Mouse (Mus musculus) forebrain, embryonic 16.5 days (tissue): ENCODE data around the gene Npnt. TPM values are rescaled to one million over a fixed set of nuclear protein-coding genes. Genes with fewer than 3 reads are reported as not detected.

Source experiments
- ATAC-seq: fragments of 200-750 bp; cut with Nextera tagmentation; 2 replicates; pipeline ENCODE4 v1.8.0; 2017; ENCODE audit warnings: mild to moderate bottlenecking, moderate library complexity
- H3K27ac ChIP-seq: fragments of 300-500 bp; sonication (generic); 2 replicates; pipeline ENCODE4 v1.5.1; 2014; ENCODE audit warnings: low read length, control low read depth
- H3K27me3 ChIP-seq: fragments of 300-500 bp; sonication (generic); replicated peaks from 2 replicates; pipeline ENCODE4 v1.6.1; 2014; ENCODE audit warnings: low read length; ENCODE audit not compliant: control insufficient read depth, insufficient read depth
- H3K36me3 ChIP-seq: fragments of 300-500 bp; sonication (generic); 2 replicates; pipeline ENCODE4 v1.6.1; 2014; ENCODE audit not compliant: control insufficient read depth, insufficient read depth
- H3K4me1 ChIP-seq: fragments of 300-500 bp; sonication (generic); replicated peaks from 2 replicates; pipeline ENCODE4 v1.6.1; 2014; ENCODE audit warnings: low read length; ENCODE audit not compliant: control insufficient read depth, insufficient read depth
- H3K4me2 ChIP-seq: fragments of 300-500 bp; sonication (generic); 2 replicates; pipeline ENCODE4 v1.6.1; 2014; ENCODE audit warnings: mild to moderate bottlenecking, low read length, control low read depth
- H3K4me3 ChIP-seq: fragments of 300-500 bp; sonication (generic); replicated peaks from 2 replicates; pipeline ENCODE4 v1.5.1; 2014; ENCODE audit warnings: mild to moderate bottlenecking, low read length, control low read depth
- H3K9ac ChIP-seq: fragments of 300-500 bp; sonication (generic); replicated peaks from 2 replicates; pipeline ENCODE4 v1.6.1; 2014; ENCODE audit warnings: low read depth, low read length, control low read depth
- H3K9me3 ChIP-seq: fragments of 300-500 bp; sonication (generic); 2 replicates; pipeline ENCODE4 v1.6.1; 2016; ENCODE audit warnings: low read length; ENCODE audit not compliant: control insufficient read depth
- WGBS: fragments of 180-500 bp; shearing (Covaris S2); extraction: QIAGEN DNeasy Blood & Tissue Kit; methylation state at CpG from one replicate; pipeline ENCODE4 v1.1.7; 2014; 5-methylcytosine and 5-hydroxymethylcytosine counted together
- polyA plus RNA-seq: library from polyadenylated mRNA; unstranded; fragments of >200 nt; fragmentation: Nextera tagmentation; extraction: Ambion mirVana; gene quantifications from 2 replicates; pipeline ENCODE4 v1.2.1, GENCODE M21; 2015

The Npnt gene
- polyA plus RNA-seq, 1 experiment from 2014 or later, result 6.3 TPM

DNA sequence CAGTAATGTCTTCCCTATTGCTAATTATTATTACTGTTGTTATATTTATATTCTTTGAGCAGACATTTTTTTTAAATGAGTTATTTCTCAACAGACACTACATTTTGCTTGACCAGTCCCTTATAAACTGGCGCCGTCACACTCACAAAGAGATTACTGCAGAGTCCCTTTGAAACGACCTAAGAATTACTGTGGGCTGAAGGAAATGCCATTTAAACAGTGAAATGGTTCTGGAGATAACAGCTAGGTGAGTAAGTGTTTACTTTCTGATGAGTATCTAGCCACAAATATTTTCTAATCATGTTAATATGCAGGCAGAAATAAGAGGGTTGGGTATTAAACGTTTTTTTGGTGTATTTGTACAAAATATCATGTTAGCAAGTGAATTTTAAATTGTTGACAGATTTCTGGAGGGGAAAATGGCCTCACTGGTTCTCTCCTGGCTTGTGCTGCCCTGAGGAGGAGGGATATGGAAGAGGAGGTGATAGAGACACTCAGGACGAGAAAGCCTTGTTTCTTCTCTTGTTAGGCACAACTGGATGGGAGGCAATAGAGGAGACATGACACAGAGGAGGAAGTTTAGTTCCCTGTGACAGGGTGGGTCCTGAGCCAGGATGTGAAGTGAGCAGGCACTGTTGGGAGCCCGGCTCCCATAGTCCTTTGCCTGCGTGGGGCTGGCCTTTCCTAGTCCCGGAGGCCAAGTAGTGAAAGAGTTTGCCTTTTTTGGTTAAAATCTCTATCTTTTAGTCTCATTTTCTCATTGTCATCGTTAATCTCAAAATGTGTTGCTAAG lies 14.8 kb upstream of the Npnt start:
- Histone ChIP-seq H3K9ac (no peak overlapping the region), H3K36me3 (no peaks in the 10 kb centered on the region), H3K4me2 (no peak overlapping the region), H3K27ac (no peak overlapping the region), H3K4me3 (no peak overlapping the region), H3K9me3 (no peaks in the 10 kb centered on the region), H3K4me1 (no peaks in the 10 kb centered on the region), H3K27me3 (no peaks in the 10 kb centered on the region)
- no peak for ATAC-seq
- WGBS, result 75% methylated on average over 9 of the region's 9 CpGs

DNA sequence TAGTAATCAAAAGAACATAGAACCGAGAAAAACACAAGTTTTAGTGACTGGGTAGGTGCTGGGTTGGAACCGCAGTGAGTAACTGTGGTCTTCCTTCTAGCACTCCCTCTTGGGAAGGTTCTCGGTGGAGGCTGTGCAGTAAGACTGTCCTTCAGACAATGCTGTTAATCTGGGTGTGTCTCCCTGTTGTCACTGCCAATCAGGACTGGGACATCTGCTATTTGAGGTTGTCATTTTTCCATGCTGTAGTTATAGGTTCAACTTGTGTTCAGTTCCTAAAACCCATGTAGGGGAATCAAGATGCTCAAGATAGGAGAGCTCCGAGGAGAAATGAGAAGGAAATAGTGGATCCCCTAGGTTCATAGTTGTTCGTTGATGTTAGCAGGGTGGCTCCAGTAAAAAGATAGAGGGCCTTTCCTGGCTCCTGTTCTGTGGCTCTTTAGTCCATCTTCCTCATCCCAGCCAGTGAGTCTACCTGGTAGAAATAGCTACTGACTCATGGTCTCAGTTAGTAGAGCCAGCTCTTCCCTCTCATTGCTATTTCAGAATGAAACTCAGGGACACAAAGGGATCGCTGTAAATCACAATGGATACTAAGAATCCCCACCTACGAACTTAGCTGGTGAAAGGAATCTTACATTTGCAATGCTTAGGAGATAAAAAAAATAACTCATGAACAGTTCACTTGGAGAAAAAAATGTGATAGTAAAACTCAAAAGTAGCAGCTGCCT lies 12.7 kb upstream of the Npnt start:
- no peak for ATAC-seq
- H3K4me2 ChIP-seq, result no peak overlapping the region
- 91% methylated on average over 7 of the region's 7 CpGs for WGBS
- H3K4me1 ChIP-seq, result no peaks in the 10 kb centered on the region
- H3K27ac ChIP-seq, result no peak overlapping the region
- H3K9ac ChIP-seq, result no peak overlapping the region
- no peaks in the 10 kb centered on the region for H3K9me3 ChIP-seq
- no peaks in the 10 kb centered on the region for H3K36me3 ChIP-seq
- H3K27me3 ChIP-seq, result no peaks in the 10 kb centered on the region
- H3K4me3 ChIP-seq, result no peak overlapping the region

DNA sequence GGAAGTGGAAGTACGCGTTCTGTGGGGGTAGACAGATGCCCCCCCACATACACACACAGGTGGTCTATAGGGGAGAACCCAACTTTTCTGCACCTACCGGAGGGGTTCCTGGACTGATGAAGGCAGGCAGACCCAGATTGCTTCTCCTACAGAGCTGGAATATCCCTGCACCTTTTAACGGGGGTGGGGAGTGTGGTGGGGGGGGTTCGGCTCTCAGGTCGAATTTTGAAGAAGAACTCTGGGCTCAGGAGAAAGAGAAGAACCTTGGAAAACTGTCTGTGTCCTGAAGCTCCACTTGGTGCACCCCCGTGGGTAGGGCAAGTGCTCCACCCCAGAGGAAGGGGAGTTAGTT lies 414 bp upstream of the Npnt start:
- H3K27ac ChIP-seq, result no peak overlapping the region
- 0 out of 2 replicates have a peak, but pooled peaks cover 2% of the 10 kb centered on the region for H3K27me3 ChIP-seq
- no peaks in the 10 kb centered on the region for H3K9me3 ChIP-seq
- WGBS, result 14% methylated on average over 7 of the region's 7 CpGs
- no peaks in the 10 kb centered on the region for H3K36me3 ChIP-seq
- peaks cover 15% of the 10 kb centered on the region for H3K4me1 ChIP-seq
- H3K4me2 ChIP-seq, result peak overlapping the region; percentile 100
- H3K9ac ChIP-seq, result peak overlapping the region; percentile 66
- H3K4me3 ChIP-seq, result peak overlapping the region; percentile 75
- ATAC-seq, result no peak

DNA sequence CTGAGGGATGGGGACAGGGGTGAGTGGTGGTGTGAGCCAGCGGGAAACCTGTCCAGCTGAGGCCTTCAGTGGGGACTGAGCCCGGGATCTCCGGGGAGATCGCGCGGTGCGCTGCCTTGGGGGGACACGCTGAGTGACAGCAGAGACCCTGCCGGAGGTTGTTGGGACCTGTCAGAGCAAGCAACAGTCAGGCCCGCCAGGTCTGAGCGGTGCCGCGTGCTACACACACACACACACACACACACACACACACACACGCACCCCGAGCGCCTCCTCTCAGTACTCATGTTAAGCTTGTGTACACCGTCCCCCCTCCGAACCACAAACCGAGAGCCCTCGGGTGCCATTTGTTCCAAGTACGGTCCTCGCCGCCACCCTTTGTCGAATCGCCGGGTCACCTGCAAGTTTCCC lies 706 bp downstream of the Npnt start:
- Histone ChIP-seq H3K9ac (peak overlapping the region; percentile 66), H3K27ac (no peak overlapping the region), H3K4me3 (peak overlapping the region; percentile 75), H3K9me3 (no peaks in the 10 kb centered on the region), H3K4me1 (peaks cover 15% of the 10 kb centered on the region), H3K27me3 (0 out of 2 replicates have a peak, but pooled peaks cover 2% of the 10 kb centered on the region), H3K4me2 (peak overlapping the region; percentile 100), H3K36me3 (no peaks in the 10 kb centered on the region)
- WGBS, result 0% methylated on average over 22 of the region's 26 CpGs
- peak; percentile 73 for ATAC-seq

DNA sequence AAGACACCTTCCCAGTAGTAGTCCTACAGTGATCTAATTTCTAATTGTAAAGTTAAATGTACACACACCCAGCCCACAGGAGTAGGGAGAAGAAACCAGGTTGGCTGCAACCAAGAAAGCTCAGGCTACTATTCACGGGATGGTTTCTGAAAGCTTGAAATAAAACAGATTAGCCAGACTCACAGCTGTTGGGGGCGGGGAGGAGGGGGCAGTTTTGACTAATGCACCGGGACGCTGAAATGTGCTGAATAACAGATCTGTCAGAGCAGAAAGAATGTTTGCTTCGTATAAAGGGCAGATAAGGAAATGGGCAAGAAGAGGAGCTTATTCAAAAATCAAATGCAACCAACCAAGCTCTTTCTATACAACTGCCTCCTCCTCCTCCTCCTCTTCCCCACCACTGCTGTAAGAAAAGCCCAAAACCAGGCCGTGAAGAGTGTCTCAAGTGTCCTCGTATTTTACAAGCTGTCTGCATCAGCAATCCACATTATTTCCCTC lies 1.7 kb downstream of the Npnt start:
- whole genome bisulfite sequencing, result 11% methylated on average over 7 of the region's 7 CpGs
- Histone ChIP-seq H3K4me2 (peak overlapping the region; percentile 9; the same call in 1 of the 2 replicates), H3K27me3 (0 out of 2 replicates have a peak, but pooled peaks cover 2% of the 10 kb centered on the region), H3K36me3 (no peaks in the 10 kb centered on the region), H3K9ac (no peak overlapping the region), H3K27ac (no peak overlapping the region), H3K4me3 (no peak overlapping the region), H3K9me3 (no peaks in the 10 kb centered on the region), H3K4me1 (peaks cover 15% of the 10 kb centered on the region)
- no peak for ATAC-seq

DNA sequence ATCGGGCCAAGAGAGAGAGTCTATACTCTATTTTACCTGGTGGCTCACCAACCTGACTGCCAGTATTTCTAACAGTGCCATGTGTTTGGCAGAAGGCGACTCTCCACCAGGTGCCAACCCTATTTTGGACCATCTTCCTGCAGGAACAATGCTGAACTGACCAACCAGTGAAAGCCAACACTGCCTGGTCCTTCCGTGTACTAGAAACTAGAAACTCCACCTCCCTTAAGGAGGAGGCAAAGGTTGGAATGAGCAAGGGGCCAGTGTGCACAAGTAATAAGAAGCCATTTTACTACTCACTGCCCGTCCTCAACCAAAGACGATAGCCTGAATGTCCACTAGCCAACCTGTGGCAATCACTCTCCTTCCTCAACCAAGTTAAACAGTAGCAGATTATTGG lies 4.0 kb downstream of the Npnt start:
- H3K4me3 ChIP-seq, result no peak overlapping the region
- 0 out of 2 replicates have a peak, but pooled peaks cover 2% of the 10 kb centered on the region for H3K27me3 ChIP-seq
- 94% methylated on average over 5 of the region's 5 CpGs for WGBS
- no peak overlapping the region for H3K4me2 ChIP-seq
- H3K9me3 ChIP-seq, result no peaks in the 10 kb centered on the region
- H3K27ac ChIP-seq, result no peak overlapping the region
- no peaks in the 10 kb centered on the region for H3K36me3 ChIP-seq
- no peak for ATAC-seq
- H3K4me1 ChIP-seq, result peaks cover 15% of the 10 kb centered on the region
- H3K9ac ChIP-seq, result no peak overlapping the region

DNA sequence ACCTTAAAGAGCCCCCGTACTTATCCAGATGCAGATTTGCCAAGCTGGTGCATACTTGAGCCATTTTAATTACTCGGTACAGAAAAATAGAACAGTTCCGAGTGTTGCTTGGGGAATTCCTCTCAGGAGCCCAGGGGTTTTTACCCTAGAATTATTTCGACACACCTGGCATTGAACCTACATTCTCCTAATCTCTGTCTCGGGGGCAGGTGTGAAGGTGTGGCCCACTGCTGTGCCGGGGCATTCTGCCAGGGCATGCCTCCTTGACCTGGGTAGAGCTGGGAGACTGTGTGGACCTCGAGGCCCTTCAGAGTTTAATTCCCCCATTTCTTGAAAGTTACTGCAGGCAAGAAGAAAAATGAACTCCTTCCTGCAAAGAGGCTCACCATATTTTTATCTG lies 4.4 kb downstream of the Npnt start:
- 88% methylated on average over 7 of the region's 7 CpGs for WGBS
- H3K27me3 ChIP-seq, result 0 out of 2 replicates have a peak, but pooled peaks cover 2% of the 10 kb centered on the region
- H3K27ac ChIP-seq, result no peak overlapping the region
- no peaks in the 10 kb centered on the region for H3K9me3 ChIP-seq
- no peak overlapping the region for H3K4me3 ChIP-seq
- no peak overlapping the region for H3K9ac ChIP-seq
- no peaks in the 10 kb centered on the region for H3K36me3 ChIP-seq
- H3K4me2 ChIP-seq, result no peak overlapping the region
- ATAC-seq, result no peak
- peaks cover 15% of the 10 kb centered on the region for H3K4me1 ChIP-seq

DNA sequence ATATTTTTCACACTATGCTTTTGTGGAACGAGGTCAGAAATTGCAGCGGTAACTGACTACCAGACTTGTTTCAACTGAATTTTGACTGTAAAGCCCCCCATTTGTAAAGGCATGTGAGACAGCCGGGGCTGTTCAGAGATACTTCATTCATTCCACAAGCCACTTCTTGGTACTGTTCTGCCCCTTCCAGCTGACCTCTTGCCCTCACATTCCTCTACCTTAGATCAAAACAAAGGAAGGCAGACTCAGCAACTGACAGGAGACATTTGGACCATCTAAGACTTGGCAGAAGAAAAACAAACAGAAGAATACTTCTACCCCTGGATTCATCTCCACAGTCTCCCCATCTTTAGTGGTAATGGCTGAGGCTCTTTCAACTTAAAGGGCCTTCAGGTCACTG lies 5.5 kb downstream of the Npnt start:
- ATAC-seq, result no peak

DNA sequence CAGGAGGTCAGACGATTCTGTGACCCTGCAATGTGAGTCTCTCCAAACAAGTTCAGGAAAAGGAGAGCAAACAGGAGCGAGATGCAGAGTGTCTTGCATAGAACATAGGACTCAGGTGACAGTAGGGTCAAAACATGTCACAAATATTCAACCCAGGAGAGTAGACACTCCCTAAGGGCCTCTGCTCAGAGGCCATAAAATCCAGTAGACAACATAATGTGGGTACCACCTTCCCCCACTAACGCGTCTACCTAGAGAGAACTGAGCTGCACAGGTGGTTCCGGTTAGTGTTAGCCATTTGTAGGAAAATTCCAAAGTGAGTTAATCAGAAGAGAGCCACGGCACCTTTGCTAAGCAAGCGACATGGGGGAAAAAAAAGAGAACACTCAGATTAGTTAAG lies 5.9 kb downstream of the Npnt start:
- H3K27ac ChIP-seq, result no peak overlapping the region
- no peak for ATAC-seq
- peaks cover 7% of the 10 kb centered on the region for H3K4me1 ChIP-seq
- H3K27me3 ChIP-seq, result 0 out of 2 replicates have a peak, but pooled peaks cover 2% of the 10 kb centered on the region
- H3K4me2 ChIP-seq, result no peak overlapping the region
- H3K9me3 ChIP-seq, result no peaks in the 10 kb centered on the region
- H3K4me3 ChIP-seq, result no peak overlapping the region
- H3K9ac ChIP-seq, result no peak overlapping the region
- no peaks in the 10 kb centered on the region for H3K36me3 ChIP-seq
- WGBS, result 80% methylated on average over 7 of the region's 7 CpGs

More for the DNA sequence above, 5.5 kb downstream of the Npnt start:
- no peak overlapping the region for H3K4me2 ChIP-seq
- no peak overlapping the region for H3K4me3 ChIP-seq
- 0 out of 2 replicates have a peak, but pooled peaks cover 2% of the 10 kb centered on the region for H3K27me3 ChIP-seq
- H3K4me1 ChIP-seq, result peaks cover 11% of the 10 kb centered on the region
- 65% methylated on average over 3 of the region's 3 CpGs for WGBS
- no peak overlapping the region for H3K9ac ChIP-seq
- no peaks in the 10 kb centered on the region for H3K9me3 ChIP-seq
- H3K27ac ChIP-seq, result no peak overlapping the region
- H3K36me3 ChIP-seq, result no peaks in the 10 kb centered on the region
